ENCODE assay signal across 13 mouse cellular contexts in genomic region chr15:3344555-3344954, GRCm38 (mm10). TPM values are rescaled to one million over a fixed set of nuclear protein-coding genes. Genes with fewer than 3 reads are reported as not detected.
DNase-seq lines count a peak whose midpoint lies in the region; ATAC-seq lines count a peak whose summit lies in the region.
"Had no signal": no experiment of that assay in that cellular context is flagged by ENCODE, and none has a peak within 500 bp of the region (broad histone marks: within the 10 kb centered on the region; RNA-seq: fewer than 3 reads in every experiment).

No protein-coding gene starts in this region.

- ATAC-seq in embryonic facial prominence, embryonic 15.5 days (ENCODE audit: insufficient number of reproducible peaks, low FRiP score, low TSS enrichment, low read depth), result no peak
- ATAC-seq: intestine, embryonic 15.5 days; lung, postnatal 0 days had no signal

- WGBS in embryonic facial prominence, embryonic 15.5 days, result 56% methylated on average over 4 of the region's 4 CpGs

- no peaks in the 10 kb centered on the region for H3K9me3 ChIP-seq in embryonic facial prominence, embryonic 15.5 days (replicated peaks)
- H3K9me3 ChIP-seq: embryonic facial prominence, embryonic 12.5 days; intestine, embryonic 15.5 days had no signal

- intact Hi-C loops in heart, postnatal 36 days (cut with DNase I), result no loop called here
- intact Hi-C loops in left cerebral cortex, postnatal 4 days (cut with DNase I), result no loop called here

- peak overlapping the region; percentile 51; the same call in 1 of the 2 replicates for H3K27ac ChIP-seq in embryonic facial prominence, embryonic 15.5 days (replicated peaks)
- H3K27ac ChIP-seq: embryonic facial prominence, embryonic 12.5 days; intestine, embryonic 15.5 days had no signal

- peaks cover 13% of the 10 kb centered on the region; the same call in 1 of the 2 replicates for H3K36me3 ChIP-seq in embryonic facial prominence, embryonic 15.5 days
- H3K36me3 ChIP-seq: embryonic facial prominence, embryonic 12.5 days had no signal

- peak; percentile 7 for DNase-seq in heart, postnatal 4 days
- DNase-seq in heart, postnatal 36 days, result no peak
- DNase-seq in layer of hippocampus, adult 18-20 months (ENCODE audit: low spot score in 2 of 2), result peak; percentile 22 to 58
- peak; percentile 30 for DNase-seq in left cerebral cortex, postnatal 4 days
- DNase-seq in ovary, postnatal 36 days (ENCODE audit: low spot score), result no peak
- no peak for DNase-seq in embryo, embryonic 10 days (ENCODE audit: low spot score)
- no peak for DNase-seq in spleen, adult 18-20 months
- DNase-seq: thymus, postnatal 4 days had no signal

- H3K4me3 ChIP-seq in embryonic facial prominence, embryonic 15.5 days (replicated peaks), result no peak overlapping the region
- H3K4me3 ChIP-seq: embryonic facial prominence, embryonic 12.5 days; intestine, embryonic 15.5 days had no signal

- no peak overlapping the region for H3K4me2 ChIP-seq in embryonic facial prominence, embryonic 15.5 days (replicated peaks)
- H3K4me2 ChIP-seq: embryonic facial prominence, embryonic 12.5 days; intestine, embryonic 15.5 days had no signal

- no peaks in the 10 kb centered on the region for H3K4me1 ChIP-seq in embryonic facial prominence, embryonic 15.5 days
- H3K4me1 ChIP-seq: embryonic facial prominence, embryonic 12.5 days; intestine, embryonic 15.5 days had no signal

- H3K9ac ChIP-seq in embryonic facial prominence, embryonic 15.5 days, result no peak overlapping the region
- H3K9ac ChIP-seq: embryonic facial prominence, embryonic 12.5 days; intestine, embryonic 15.5 days had no signal

- H3K27me3 ChIP-seq in embryonic facial prominence, embryonic 15.5 days, result no peaks in the 10 kb centered on the region
- H3K27me3 ChIP-seq: CH12.LX; embryonic facial prominence, embryonic 12.5 days; intestine, embryonic 15.5 days had no signal

RNA-seq across cellular contexts. Expression of gene Ccdc152, which starts 41.2 kb away (rescaled TPM):
- under 1 TPM in 1 of 2 experiments, not detected in 1; 0.71 TPM for total RNA-seq in heart, postnatal 4 days (2021)
- total RNA-seq in heart, postnatal 36 days (2021), result not detected
- 0.46 TPM in 1 of 2 replicates, not detected in the other for polyA plus RNA-seq in embryonic facial prominence, embryonic 15.5 days (2015; fragmentation: Nextera tagmentation; extraction: Ambion mirVana)
- total RNA-seq in layer of hippocampus, adult 18-20 months (2021), result not detected
- total RNA-seq in left cerebral cortex, postnatal 4 days (2021), result not detected
- polyA plus RNA-seq: embryonic facial prominence, embryonic 12.5 days had no signal

Comparison
In these comparisons a context has a peak if more than half of its experiments do, and no peak if none do; other contexts are left out.
1. DNase-seq: peak in heart, postnatal 4 days (single experiment), layer of hippocampus, adult 18-20 months (2 of 2) and left cerebral cortex, postnatal 4 days (single experiment); none in heart, postnatal 36 days (0 of 2), ovary, postnatal 36 days (single experiment), embryo, embryonic 10 days (single experiment) and spleen, adult 18-20 months (0 of 2).